Mouse (Mus musculus) v-Abl transformed pro-B cells (cell line): ENCODE measurements at regions not wholly inside any gene's neighbourhood (a gene's known extent, or its start where the extent isn't known, plus 50 kb on each side); places are given as distances from the start of the nearest gene placed in this dataset.

Experiments
- in situ Hi-C, 2 experiments: fragments of 400-800 bp; cut with MboI; formaldehyde crosslinking; loops; one replicate each; pipeline ENCODE4 v1.15.1; 2025; ENCODE audit not compliant: unreplicated experiment in 2 of 2

DNA sequence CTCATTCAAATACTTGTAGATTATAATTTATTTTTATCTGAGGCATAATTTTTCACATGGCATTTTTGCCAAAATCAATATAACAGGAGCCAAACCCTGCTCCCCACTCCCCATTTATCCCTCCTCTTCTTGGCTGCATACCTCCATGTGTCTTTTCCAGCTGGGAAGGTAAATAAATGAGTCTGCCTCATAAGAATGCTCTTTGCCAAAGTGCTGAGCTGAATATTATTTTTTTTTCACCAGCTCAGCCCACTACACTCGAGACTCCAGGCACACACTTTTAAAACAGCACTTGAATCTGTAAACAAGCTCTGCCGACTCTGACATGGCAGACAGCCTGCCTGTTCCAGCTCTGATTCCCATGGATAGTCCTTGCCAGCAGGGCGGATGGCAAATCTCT is 346.6 kb upstream of the Mgmt start:
- in situ Hi-C loops, result no loop called here

DNA sequence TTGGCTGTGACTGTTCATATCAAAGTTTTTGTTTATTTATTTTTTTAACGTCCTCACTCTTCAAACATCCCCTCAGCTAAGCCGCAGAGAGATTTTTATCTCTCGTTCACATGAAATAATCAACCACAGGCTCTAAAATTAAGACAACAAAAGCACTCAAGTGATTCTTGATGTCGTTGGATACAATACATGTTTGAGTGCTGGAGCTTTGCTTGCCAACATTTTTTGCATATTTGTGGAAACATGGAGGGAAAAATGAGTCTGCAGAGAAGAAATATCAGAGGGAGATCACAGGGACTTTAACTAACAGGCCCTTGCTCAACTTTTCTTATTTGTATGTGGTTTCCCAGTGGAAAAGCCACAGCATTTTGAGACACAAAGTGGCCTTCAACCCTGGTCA is 338.0 kb upstream of the Mgmt start:
- in situ Hi-C loops, result no loop called here

DNA sequence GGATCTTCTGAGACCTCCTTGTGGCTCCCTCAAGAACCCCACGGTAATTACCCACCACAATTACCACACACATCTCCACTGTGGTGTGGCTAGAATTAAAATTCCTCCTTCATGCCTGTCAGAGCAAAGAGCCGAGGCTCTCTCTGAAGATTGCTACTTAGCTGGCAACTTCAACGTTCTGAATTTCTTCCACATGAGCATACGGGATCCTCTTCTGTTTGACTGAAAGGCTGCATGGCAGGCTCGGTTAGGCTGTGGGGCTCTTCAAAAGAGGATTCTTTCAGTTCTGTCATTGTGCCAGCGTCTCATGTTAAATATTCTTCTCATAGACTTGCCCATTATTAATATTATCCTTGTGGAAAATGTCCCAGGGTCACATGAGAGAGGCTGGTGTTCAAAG is 334.9 kb upstream of the Mgmt start:
- in situ Hi-C loops, result no loop called here

DNA sequence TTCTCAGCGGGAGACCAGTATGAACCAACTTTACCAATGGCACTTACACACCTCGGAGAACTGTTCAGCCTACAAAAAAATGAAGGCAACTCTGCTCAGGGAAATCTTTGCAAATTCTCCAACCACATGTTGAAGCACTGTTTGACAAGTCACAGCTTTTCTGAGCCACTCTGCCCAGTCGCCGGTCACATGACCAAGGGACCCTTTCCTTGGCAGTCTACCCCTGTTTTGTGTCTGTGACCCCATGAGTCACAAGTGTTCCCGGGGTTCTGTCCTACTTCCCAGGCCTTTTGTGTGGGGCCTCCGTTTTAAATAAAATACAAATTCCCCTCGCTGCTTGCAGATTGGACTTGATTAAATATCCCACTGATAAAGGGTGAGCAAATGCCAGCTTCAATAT is 323.5 kb upstream of the Mgmt start:
- in situ Hi-C loops, result no loop called here

GRCm38 (mm10) chr7:136581896-136582295 is 312.5 kb upstream of the Mgmt start:
- in situ Hi-C loops, result no loop called here

- in situ Hi-C loops, result no loop called here
Observed at GRCm38 (mm10) chr7:136584361-136584760, 310.1 kb upstream of the Mgmt start.

DNA sequence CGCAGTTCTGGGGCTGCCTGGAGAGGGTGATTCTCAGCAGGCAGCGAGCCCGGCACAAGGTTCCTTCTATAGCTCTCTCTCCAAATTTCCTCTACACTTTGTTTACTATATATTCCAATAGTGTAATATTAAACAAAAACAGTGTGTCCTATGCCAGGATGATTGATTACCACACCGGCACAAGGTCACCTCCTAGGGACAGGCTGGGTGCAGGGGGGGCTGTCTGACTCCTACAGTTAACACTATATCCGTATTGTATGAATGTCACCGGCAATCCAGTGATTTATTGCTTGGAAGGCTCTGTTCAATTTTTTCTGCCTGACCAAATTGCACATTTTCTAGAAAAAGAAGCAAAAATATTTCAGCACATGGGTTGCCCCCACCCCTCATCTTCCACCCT is 305.9 kb upstream of the Mgmt start:
- in situ Hi-C loops, result no loop called here

- in situ Hi-C loops, result no loop called here
Observed at GRCm38 (mm10) chr7:136590947-136591346, 303.5 kb upstream of the Mgmt start.

GRCm38 (mm10) chr7:136607278-136608120 is 286.9 kb upstream of the Mgmt start:
- in situ Hi-C loops, result no loop called here

GRCm38 (mm10) chr7:136613496-136613895 is 280.9 kb upstream of the Mgmt start:
- in situ Hi-C loops, result no loop called here

DNA sequence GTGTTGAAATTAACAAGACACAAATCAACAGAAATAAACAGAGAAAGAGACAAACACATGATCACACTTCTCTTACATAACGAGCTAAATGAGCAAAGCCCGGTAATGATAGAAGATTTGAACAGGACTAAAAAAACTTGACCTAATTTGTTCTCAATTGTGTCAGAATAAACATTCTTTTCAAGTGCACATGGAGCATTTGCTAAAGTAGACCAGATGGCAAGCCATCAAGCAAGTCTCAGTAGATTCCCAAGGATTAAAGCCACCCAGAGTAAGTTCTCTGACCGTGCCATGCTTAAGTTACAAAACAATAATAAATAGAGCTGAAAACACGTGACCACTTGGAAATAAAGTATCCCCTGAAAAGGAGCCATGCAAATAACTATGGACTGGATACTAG is 269.9 kb upstream of the Mgmt start:
- in situ Hi-C loops, result no loop called here

GRCm38 (mm10) chr7:136631089-136631488 is 263.3 kb upstream of the Mgmt start:
- in situ Hi-C loops, result no loop called here

DNA sequence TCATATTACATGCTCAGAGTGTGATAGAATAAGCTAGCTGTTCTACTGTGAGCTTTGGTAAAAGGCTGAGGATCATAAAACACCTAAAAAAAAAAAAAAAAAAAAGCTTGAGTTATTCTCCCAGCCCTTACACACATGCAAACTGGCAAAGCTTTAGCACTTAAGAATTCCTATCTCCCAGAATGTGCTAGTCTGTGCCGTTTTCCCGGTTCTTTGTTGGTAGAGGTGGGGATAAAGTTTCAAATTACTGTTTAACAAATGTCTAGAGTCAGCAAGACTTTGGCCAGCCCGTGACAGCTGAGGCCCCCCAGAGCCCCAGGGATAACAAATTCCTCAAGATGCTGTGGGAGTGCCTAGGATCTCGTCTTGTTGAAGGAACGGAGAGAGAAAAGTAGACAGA is 254.3 kb upstream of the Mgmt start:
- in situ Hi-C loops, result no loop called here

DNA sequence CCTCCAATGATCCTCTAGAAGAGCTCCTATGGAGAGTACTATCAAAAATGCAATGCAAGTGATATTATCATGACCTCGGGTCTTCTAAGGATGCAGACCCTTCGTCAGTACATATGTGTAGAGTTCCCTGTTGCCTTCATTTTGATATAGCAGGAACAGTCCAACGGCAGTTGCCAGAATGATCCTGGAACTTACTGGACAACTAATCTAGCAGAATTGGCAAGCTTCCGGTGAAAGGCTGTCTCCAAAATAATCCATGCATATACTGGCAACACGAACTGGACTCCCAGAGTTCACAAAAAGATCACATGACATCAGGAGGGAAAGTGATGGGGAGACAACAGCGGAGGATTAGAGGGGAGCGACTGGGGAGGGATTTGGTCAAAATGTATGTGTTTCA is 253.6 kb upstream of the Mgmt start:
- in situ Hi-C loops, result no loop called here

DNA sequence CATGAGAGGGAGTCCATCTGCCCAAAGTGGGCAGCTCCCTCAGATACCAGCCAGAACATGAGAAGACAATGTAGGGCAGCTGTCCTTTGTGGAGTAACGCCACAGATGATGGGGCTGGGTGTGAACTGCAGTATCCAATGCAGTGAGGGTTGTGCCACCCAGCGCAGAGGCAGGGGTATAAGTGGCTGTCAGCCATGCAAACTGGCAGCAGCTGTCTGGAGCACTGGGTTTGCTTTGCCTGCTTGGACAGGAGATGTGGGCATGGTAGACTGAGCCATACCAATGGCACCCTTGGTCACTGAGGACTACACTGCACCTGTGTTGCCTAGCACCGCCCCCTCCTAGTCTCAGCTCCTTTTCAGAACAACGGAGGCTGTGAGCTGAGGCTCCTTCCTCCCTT is 244.6 kb upstream of the Mgmt start:
- in situ Hi-C loops, result no loop called here

- in situ Hi-C loops, result no loop called here
Observed at GRCm38 (mm10) chr7:136659930-136660329, 234.5 kb upstream of the Mgmt start.

- in situ Hi-C loops, result no loop called here
Observed at GRCm38 (mm10) chr7:136660401-136660800, 234.0 kb upstream of the Mgmt start.

DNA sequence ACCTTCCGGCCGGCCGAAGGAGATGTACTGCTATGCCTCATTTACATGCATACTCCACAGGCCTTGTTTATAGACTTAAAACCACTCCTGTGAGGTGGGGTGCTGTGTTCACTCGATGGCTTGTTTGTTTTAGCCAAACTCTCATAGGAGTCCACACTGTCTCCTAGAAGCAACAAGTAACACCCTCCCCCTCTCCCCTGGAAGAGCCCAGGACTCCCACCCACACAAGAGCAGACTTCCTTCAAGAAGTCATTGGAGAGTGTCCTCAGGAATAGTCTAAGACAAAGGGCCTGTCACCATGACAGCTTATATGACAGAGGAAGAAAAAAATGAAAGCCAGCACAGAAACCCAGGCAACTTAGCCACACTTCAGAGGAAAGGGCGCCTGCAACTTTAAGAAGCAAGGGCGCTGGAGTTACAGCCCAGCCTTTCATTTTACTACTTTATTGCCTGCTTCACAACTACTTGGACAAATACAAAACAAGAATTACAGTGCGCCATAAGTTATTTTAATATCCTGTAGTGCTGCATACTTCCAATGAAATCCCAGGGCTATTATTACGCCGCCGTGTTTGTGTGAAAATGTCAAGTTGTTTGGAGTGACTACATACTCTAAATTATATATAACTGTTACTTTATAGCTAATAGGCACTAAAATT is 229.9 kb upstream of the Mgmt start:
- in situ Hi-C loops, result no loop called here

DNA sequence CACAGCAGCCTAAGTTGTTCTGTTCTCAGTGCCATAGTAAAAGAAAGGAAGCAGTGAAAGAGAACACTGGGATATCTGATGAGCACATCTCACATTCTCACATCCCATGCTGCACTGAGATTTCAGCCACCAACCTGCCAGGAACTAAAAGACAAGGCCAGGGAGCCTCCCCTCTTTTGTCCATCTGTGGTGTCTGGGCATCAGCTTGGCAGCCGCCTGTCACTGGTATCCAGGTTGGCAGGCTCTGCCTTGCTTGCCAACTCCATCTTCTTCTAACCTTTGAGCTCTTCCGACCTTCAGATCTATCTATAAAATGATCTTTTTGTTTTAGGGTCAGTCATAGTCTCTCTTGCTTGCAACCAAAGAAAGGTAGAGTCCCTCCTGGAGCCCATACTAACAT is 228.5 kb upstream of the Mgmt start:
- in situ Hi-C loops, result no loop called here

DNA sequence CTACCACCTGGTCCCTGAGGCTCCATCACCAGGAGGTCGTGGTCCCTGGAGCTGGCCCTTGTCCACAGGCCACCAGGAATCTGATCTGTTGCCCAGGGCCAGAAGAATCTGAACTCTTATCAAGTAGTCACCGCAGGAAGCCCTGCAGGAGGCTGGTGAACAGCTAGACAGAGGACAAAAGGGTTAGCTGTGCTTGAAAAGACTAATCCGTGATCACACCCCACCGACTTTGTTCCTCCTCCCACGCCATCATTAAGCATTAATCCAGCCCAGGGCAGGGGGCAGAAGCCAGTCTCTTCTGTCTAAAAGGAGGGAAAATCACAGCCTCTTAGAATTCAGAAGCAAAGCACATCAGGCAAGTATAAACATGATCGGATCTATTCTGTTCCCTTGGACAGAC is 227.7 kb upstream of the Mgmt start:
- in situ Hi-C loops, result no loop called here

DNA sequence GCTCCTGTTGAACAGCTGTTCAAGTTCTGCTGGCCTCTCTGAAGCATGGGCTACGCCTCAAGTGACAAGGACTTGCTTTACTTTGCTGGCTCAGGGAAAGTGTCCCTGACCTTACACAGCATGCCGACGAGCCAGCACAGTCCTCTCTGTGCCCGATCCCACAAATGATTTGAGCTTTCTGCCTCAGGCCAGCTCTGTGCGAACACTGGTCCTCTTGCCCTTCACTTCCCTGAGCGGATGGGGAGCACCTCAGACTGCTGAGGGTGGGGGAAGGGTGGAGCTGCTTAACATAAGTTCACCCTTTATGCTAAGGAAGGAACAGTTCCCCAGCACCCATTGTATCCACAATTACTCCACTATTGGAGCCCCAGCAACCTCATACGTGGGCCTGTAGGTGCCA is 223.7 kb upstream of the Mgmt start:
- in situ Hi-C loops, result no loop called here

DNA sequence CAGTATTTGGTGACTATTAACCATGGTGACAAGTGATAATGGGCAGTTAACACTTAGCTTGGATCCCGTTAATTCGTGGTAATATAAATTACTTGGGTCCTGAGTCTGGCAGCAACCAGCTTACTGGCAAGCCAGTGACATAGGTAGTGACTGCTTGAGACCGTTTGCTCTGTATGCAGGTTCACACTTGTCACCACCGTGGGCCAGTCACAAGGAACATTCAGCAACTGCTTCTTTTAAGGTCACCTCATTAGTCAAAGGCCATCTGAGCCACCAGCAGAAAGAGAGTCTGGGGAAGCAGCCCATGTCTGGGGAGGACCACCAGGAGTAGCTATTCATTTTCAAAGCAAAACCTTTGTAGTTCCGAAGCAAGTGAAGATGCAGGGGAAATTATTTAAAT is 220.3 kb upstream of the Mgmt start:
- in situ Hi-C loops, result no loop called here
